Mouse (Mus musculus): ENCODE measurements around the gene Gm2916.
"Not testable (repeated sequence)": the region's sequence is repeated elsewhere in the genome, so short reads cannot be mapped to it uniquely, and the experiment has no call there.

DNA sequence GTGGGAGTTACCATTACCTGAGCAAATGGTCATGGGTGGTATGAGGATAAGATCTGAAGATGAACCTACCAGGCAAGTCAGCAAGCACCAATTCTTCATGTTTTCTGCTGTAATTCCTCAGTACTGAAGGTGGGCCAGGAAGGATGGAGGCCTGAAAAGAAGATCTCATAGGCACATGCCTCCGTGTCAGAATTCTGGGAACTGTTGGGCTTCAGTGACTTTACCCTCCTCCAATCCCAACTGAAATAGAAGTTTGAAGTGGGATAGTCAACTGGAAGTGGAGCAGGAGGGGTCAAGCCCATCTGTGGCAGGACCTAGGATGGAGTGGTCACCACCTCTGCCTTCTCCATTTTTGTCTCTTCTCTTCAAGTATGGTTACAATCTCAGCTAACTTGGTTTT is at the start of gene Gm2916:
- not testable (repeated sequence) for TF ChIP-seq GATA1 (IDR thresholded peaks at IDR 0.05; ENCODE audit: low read depth, low read length); CTCF (IDR thresholded peaks at IDR 0.05 in 2 of 3, conservative IDR thresholded peaks at IDR 0.05 in 1 of 3; ENCODE audit: control insufficient read depth in 1 of 3, insufficient read depth in 1 of 3, low read depth in 2 of 3, low read length in 3 of 3, poor library complexity in 1 of 3, severe bottlenecking in 1 of 3); POLR2A (IDR thresholded peaks at IDR 0.05; ENCODE audit: control insufficient read depth in 1 of 2, insufficient read depth in 1 of 2, low read depth in 1 of 2, low read length in 2 of 2, poor library complexity in 1 of 2); UBTF (IDR thresholded peaks at IDR 0.05; ENCODE audit: borderline replicate concordance, insufficient read depth, low read depth, low read length); ZNF384 (IDR thresholded peaks at IDR 0.05; ENCODE audit: low read depth, low read length); MAZ (IDR thresholded peaks at IDR 0.05; ENCODE audit: low read depth, low read length); SMC3 (IDR thresholded peaks at IDR 0.05; ENCODE audit: low read depth, low read length); MAX (IDR thresholded peaks at IDR 0.05; ENCODE audit: low read length); RCOR1 (IDR thresholded peaks at IDR 0.05; ENCODE audit: low read depth, low read length); TCF12 (IDR thresholded peaks at IDR 0.05; ENCODE audit: low read depth, low read length); ETS1 (IDR thresholded peaks at IDR 0.05; ENCODE audit: low read depth, low read length)

All from MEL (cell line).